Mouse (Mus musculus): Measurements from ENCODE around the gene Kif14. TPM values are rescaled to one million over a fixed set of nuclear protein-coding genes. Genes with fewer than 3 reads are reported as not detected.
A peak's percentile ranks its signal among the peaks of the same experiment; 100 is the strongest.
"Not testable (repeated sequence)": the region's sequence is repeated elsewhere in the genome, so short reads cannot be mapped to it uniquely, and the experiment has no call there.

Gene Kif14
- total RNA-seq, 1 experiment: 12.2 TPM

GRCm38 (mm10) chr1:136550285-136550684, 84.1 kb downstream of the Kif14 start:
- no peaks in the 10 kb centered on the region for H3K9me3 ChIP-seq (ENCODE audit: control insufficient read depth, insufficient read depth, low read depth, low read length)
- no peak overlapping the region for H3K9ac ChIP-seq (ENCODE audit: insufficient read depth, low read depth, low read length, poor library complexity, severe bottlenecking)
- in situ Hi-C loops (cut with MboI; ENCODE audit: low sequenced_read_pairs in 2 of 2, unreplicated experiment in 2 of 2): loop anchor here (10.0 to 25.0 kb wide), 2 partner anchors 185 to 187 kb away; no protein-coding TSS in a partner anchor
- no peak for DNase-seq (ENCODE audit: low read depth, low spot score)
- H3K4me3 ChIP-seq (ENCODE audit: insufficient read depth in 1 of 2, low read depth in 1 of 2, low read length in 2 of 2, poor library complexity in 1 of 2, severe bottlenecking in 1 of 2): no peak overlapping the region
- H3K4me1 ChIP-seq (ENCODE audit: control insufficient read depth in 2 of 2, insufficient read depth in 2 of 2, low read length in 2 of 2, poor library complexity in 1 of 2): no peaks in the 10 kb centered on the region; a peak in 1 of 4 replicates
- TF ChIP-seq MAFK (IDR thresholded peaks at IDR 0.05; ENCODE audit: insufficient read depth, low read depth, low read length) (no peak), CHD2 (IDR thresholded peaks at IDR 0.05; ENCODE audit: low read depth, low read length) (no peak)
- H3K36me3 ChIP-seq (ENCODE audit: control insufficient read depth, insufficient read depth, low read length, poor library complexity, severe bottlenecking): no peaks in the 10 kb centered on the region
- no peak overlapping the region for H3K27ac ChIP-seq (ENCODE audit: insufficient read depth, low read depth, low read length, poor library complexity, severe bottlenecking)

- in situ Hi-C loops (cut with MboI; ENCODE audit: low sequenced_read_pairs in 2 of 2, unreplicated experiment in 2 of 2): loop anchor here (10.0 to 25.0 kb wide), 2 partner anchors 184 to 186 kb away; no protein-coding TSS in a partner anchor
- Histone ChIP-seq H3K4me3 (ENCODE audit: insufficient read depth in 1 of 2, low read depth in 1 of 2, low read length in 2 of 2, poor library complexity in 1 of 2, severe bottlenecking in 1 of 2) (no peak overlapping the region), H3K9me3 (ENCODE audit: control insufficient read depth, insufficient read depth, low read depth, low read length) (no peaks in the 10 kb centered on the region), H3K36me3 (ENCODE audit: control insufficient read depth, insufficient read depth, low read length, poor library complexity, severe bottlenecking) (no peaks in the 10 kb centered on the region), H3K9ac (ENCODE audit: insufficient read depth, low read depth, low read length, poor library complexity, severe bottlenecking) (no peak overlapping the region), H3K4me1 (ENCODE audit: control insufficient read depth in 2 of 2, insufficient read depth in 2 of 2, low read length in 2 of 2, poor library complexity in 1 of 2) (peaks cover 0 to 2% of the 10 kb centered on the region in 2 experiments; a peak in 1 of 4 replicates), H3K27ac (ENCODE audit: insufficient read depth, low read depth, low read length, poor library complexity, severe bottlenecking) (no peak overlapping the region)
- TF ChIP-seq ZC3H11A (IDR thresholded peaks at IDR 0.05; ENCODE audit: borderline replicate concordance, low read depth, low read length) (peak; percentile 82; the same call in 1 of the 2 replicates), MAFK (IDR thresholded peaks at IDR 0.05; ENCODE audit: insufficient read depth, low read depth, low read length) (no peak), CHD2 (IDR thresholded peaks at IDR 0.05; ENCODE audit: low read depth, low read length) (no peak), ZNF384 (IDR thresholded peaks at IDR 0.05; ENCODE audit: low read depth, low read length) (no peak)
- DNase-seq (ENCODE audit: low read depth, low spot score): peak; percentile 69
Observed at GRCm38 (mm10) chr1:136550851-136551540, 84.9 kb downstream of the Kif14 start.

- Histone ChIP-seq H3K9ac (ENCODE audit: insufficient read depth, low read depth, low read length, poor library complexity, severe bottlenecking) (no peak overlapping the region), H3K4me3 (ENCODE audit: insufficient read depth in 1 of 2, low read depth in 1 of 2, low read length in 2 of 2, poor library complexity in 1 of 2, severe bottlenecking in 1 of 2) (no peak overlapping the region), H3K36me3 (ENCODE audit: control insufficient read depth, insufficient read depth, low read length, poor library complexity, severe bottlenecking) (no peaks in the 10 kb centered on the region), H3K9me3 (ENCODE audit: control insufficient read depth, insufficient read depth, low read depth, low read length) (no peaks in the 10 kb centered on the region), H3K27ac (ENCODE audit: insufficient read depth, low read depth, low read length, poor library complexity, severe bottlenecking) (no peak overlapping the region), H3K4me1 (ENCODE audit: control insufficient read depth in 2 of 2, insufficient read depth in 2 of 2, low read length in 2 of 2, poor library complexity in 1 of 2) (peaks cover 2 to 13% of the 10 kb centered on the region in 2 experiments; a peak in 2 of 4 replicates)
- no peak for TF ChIP-seq ZC3H11A (IDR thresholded peaks at IDR 0.05; ENCODE audit: borderline replicate concordance, low read depth, low read length)
- TF ChIP-seq HCFC1 (IDR thresholded peaks at IDR 0.05; ENCODE audit: borderline replicate concordance, insufficient read depth, low read length): no peak
- no peak for TF ChIP-seq ZNF384 (IDR thresholded peaks at IDR 0.05; ENCODE audit: low read depth, low read length)
- TF ChIP-seq MAFK (IDR thresholded peaks at IDR 0.05; ENCODE audit: insufficient read depth, low read depth, low read length): no peak
- no peak for TF ChIP-seq CHD2 (IDR thresholded peaks at IDR 0.05; ENCODE audit: low read depth, low read length)
- in situ Hi-C loops (cut with MboI; ENCODE audit: low sequenced_read_pairs in 2 of 2, unreplicated experiment in 2 of 2): loop anchor here (10.0 to 25.0 kb wide), 2 partner anchors 180 to 183 kb away; no protein-coding TSS in a partner anchor
- DNase-seq (ENCODE audit: low read depth, low spot score): no peak
Observed at GRCm38 (mm10) chr1:136554686-136555085, 88.5 kb downstream of the Kif14 start.

- Histone ChIP-seq H3K27ac (ENCODE audit: insufficient read depth, low read depth, low read length, poor library complexity, severe bottlenecking) (no peak overlapping the region), H3K9ac (ENCODE audit: insufficient read depth, low read depth, low read length, poor library complexity, severe bottlenecking) (no peak overlapping the region), H3K9me3 (ENCODE audit: control insufficient read depth, insufficient read depth, low read depth, low read length) (no peaks in the 10 kb centered on the region), H3K4me3 (ENCODE audit: insufficient read depth in 1 of 2, low read depth in 1 of 2, low read length in 2 of 2, poor library complexity in 1 of 2, severe bottlenecking in 1 of 2) (no peak overlapping the region), H3K4me1 (ENCODE audit: control insufficient read depth in 2 of 2, insufficient read depth in 2 of 2, low read length in 2 of 2, poor library complexity in 1 of 2) (peaks cover 2 to 16% of the 10 kb centered on the region in 2 experiments; a peak in 2 of 4 replicates), H3K36me3 (ENCODE audit: control insufficient read depth, insufficient read depth, low read length, poor library complexity, severe bottlenecking) (no peaks in the 10 kb centered on the region)
- TF ChIP-seq ZNF384 (IDR thresholded peaks at IDR 0.05; ENCODE audit: low read depth, low read length) (no peak), ZC3H11A (IDR thresholded peaks at IDR 0.05; ENCODE audit: borderline replicate concordance, low read depth, low read length) (no peak), MAFK (IDR thresholded peaks at IDR 0.05; ENCODE audit: insufficient read depth, low read depth, low read length) (no peak), HCFC1 (IDR thresholded peaks at IDR 0.05; ENCODE audit: borderline replicate concordance, insufficient read depth, low read length) (no peak), CHD2 (IDR thresholded peaks at IDR 0.05; ENCODE audit: low read depth, low read length) (no peak)
- in situ Hi-C loops (cut with MboI; ENCODE audit: low sequenced_read_pairs in 2 of 2, unreplicated experiment in 2 of 2): loop anchor here (10.0 to 25.0 kb wide), 2 partner anchors 179 to 181 kb away; no protein-coding TSS in a partner anchor
- DNase-seq (ENCODE audit: low read depth, low spot score): no peak
Observed at GRCm38 (mm10) chr1:136555892-136556291, 89.7 kb downstream of the Kif14 start.

GRCm38 (mm10) chr1:136556643-136557042, 90.5 kb downstream of the Kif14 start:
- not testable (repeated sequence) for H3K9ac ChIP-seq (ENCODE audit: insufficient read depth, low read depth, low read length, poor library complexity, severe bottlenecking); H3K9me3 ChIP-seq (ENCODE audit: control insufficient read depth, insufficient read depth, low read depth, low read length); H3K27ac ChIP-seq (ENCODE audit: insufficient read depth, low read depth, low read length, poor library complexity, severe bottlenecking); H3K36me3 ChIP-seq (ENCODE audit: control insufficient read depth, insufficient read depth, low read length, poor library complexity, severe bottlenecking); DNase-seq (ENCODE audit: low read depth, low spot score); H3K4me3 ChIP-seq (ENCODE audit: insufficient read depth in 1 of 2, low read depth in 1 of 2, low read length in 2 of 2, poor library complexity in 1 of 2, severe bottlenecking in 1 of 2)
- peaks cover 2 to 18% of the 10 kb centered on the region in 2 experiments; a peak in 2 of 4 replicates for H3K4me1 ChIP-seq (ENCODE audit: control insufficient read depth in 2 of 2, insufficient read depth in 2 of 2, low read length in 2 of 2, poor library complexity in 1 of 2)
- in situ Hi-C loops (cut with MboI; ENCODE audit: low sequenced_read_pairs in 2 of 2, unreplicated experiment in 2 of 2): loop anchor here (10.0 to 25.0 kb wide), 2 partner anchors 178 to 181 kb away; no protein-coding TSS in a partner anchor
